Mouse (Mus musculus) MEL (cell line): ENCODE results near the gene Strip1. TPM values are rescaled to one million over a fixed set of nuclear protein-coding genes. Genes with fewer than 3 reads are reported as not detected.

Source experiments
- DNase-seq: peaks from one replicate; pipeline ENCODE4 v3.0.0; 2011; ENCODE audit warnings: low read depth, low spot score
- H3K27ac ChIP-seq: 2 replicates; pipeline ENCODE4 v1.5.1; 2012; ENCODE audit warnings: low read depth, mild to moderate bottlenecking, control low read depth, low read length, moderate library complexity; ENCODE audit not compliant: control insufficient read depth
- H3K27me3 ChIP-seq, 2 experiments: fragments of 150-350 bp in 1 of 2; sonication (generic) in 1 of 2; 2 replicates each; pipeline ENCODE4 v1.6.1; 2012; ENCODE audit warnings: low read length in 2 of 2, mild to moderate bottlenecking in 2 of 2, improper control_type of control experiment in 1 of 2, moderate library complexity in 1 of 2; ENCODE audit not compliant: insufficient read depth in 2 of 2, control insufficient read depth in 1 of 2
- H3K36me3 ChIP-seq, 2 experiments: 2 replicates each; pipeline ENCODE4 v1.6.1; 2012 to 2014; ENCODE audit warnings: low read length in 2 of 2, improper control_type of control experiment in 1 of 2, inconsistent platforms in 1 of 2, mild to moderate bottlenecking in 1 of 2; ENCODE audit not compliant: insufficient read depth in 2 of 2, control insufficient read depth in 1 of 2
- H3K4me1 ChIP-seq, 2 experiments: fragments of 150-350 bp in 1 of 2; sonication (generic) in 1 of 2; 2 replicates each; pipeline ENCODE4 v1.6.1; 2012; ENCODE audit warnings: low read length in 2 of 2, improper control_type of control experiment in 1 of 2, mild to moderate bottlenecking in 1 of 2; ENCODE audit not compliant: insufficient read depth in 2 of 2, control insufficient read depth in 1 of 2
- H3K4me3 ChIP-seq, 2 experiments: fragments of 150-350 bp in 1 of 2; sonication (generic) in 1 of 2; 2 replicates each; pipeline ENCODE4 v1.5.1; 2012; ENCODE audit warnings: low read depth in 2 of 2, low read length in 2 of 2, mild to moderate bottlenecking in 2 of 2, moderate library complexity in 2 of 2, control low read depth in 1 of 2, improper control_type of control experiment in 1 of 2; ENCODE audit not compliant: control insufficient read depth in 1 of 2, insufficient read depth in 1 of 2
- H3K79me2 ChIP-seq: 2 replicates; pipeline ENCODE4 v1.6.1; 2012; ENCODE audit warnings: mild to moderate bottlenecking, low read length, moderate library complexity; ENCODE audit not compliant: control insufficient read depth, poor library complexity, insufficient read depth
- H3K9ac ChIP-seq: 2 replicates; pipeline ENCODE4 v1.6.1; 2012; ENCODE audit warnings: low read depth, mild to moderate bottlenecking, control low read depth, low read length, moderate library complexity; ENCODE audit not compliant: control insufficient read depth, poor library complexity, severe bottlenecking
- H3K9me3 ChIP-seq: fragments of 150-350 bp; sonication (generic); replicated peaks from 2 replicates; pipeline ENCODE4 v1.6.1; 2012; ENCODE audit warnings: mild to moderate bottlenecking, low read length, improper control_type of control experiment, moderate library complexity; ENCODE audit not compliant: insufficient read depth
- BHLHE40 ChIP-seq: IDR thresholded peaks from 2 replicates; pipeline ENCODE4 v1.6.1; 2012; ENCODE audit warnings: low read depth, mild to moderate bottlenecking, inconsistent platforms, low read length, improper control_type of control experiment, borderline replicate concordance
- CHD2 ChIP-seq: IDR thresholded peaks from 2 replicates; pipeline ENCODE4 v1.6.1; 2011; ENCODE audit warnings: low read length, improper control_type of control experiment
- CTCF ChIP-seq, 3 experiments: IDR thresholded peaks in 2 of 3; conservative IDR thresholded peaks in 1 of 3; 2 replicates each; pipeline ENCODE4 v1.5.1; 2011 to 2012; ENCODE audit warnings: low read length in 3 of 3, low read depth in 2 of 3, mild to moderate bottlenecking in 2 of 3, improper control_type of control experiment in 1 of 3, inconsistent platforms in 1 of 3, mixed read lengths in 1 of 3, moderate library complexity in 1 of 3; ENCODE audit not compliant: control insufficient read depth in 1 of 3, insufficient read depth in 1 of 3, poor library complexity in 1 of 3, severe bottlenecking in 1 of 3
- E2F4 ChIP-seq: IDR thresholded peaks from 2 replicates; pipeline ENCODE4 v1.6.1; 2011; ENCODE audit warnings: low read depth, low read length, improper control_type of control experiment, borderline replicate concordance
- KAT2A ChIP-seq: conservative IDR thresholded peaks from 2 replicates; pipeline ENCODE4 v1.6.1; 2012; ENCODE audit warnings: low read depth, low read length, improper control_type of control experiment, inconsistent platforms
- MAX ChIP-seq: IDR thresholded peaks from 2 replicates; pipeline ENCODE4 v1.6.1; 2011; ENCODE audit warnings: low read length, improper control_type of control experiment
- MXI1 ChIP-seq: IDR thresholded peaks from 2 replicates; pipeline ENCODE4 v1.6.1; 2011; ENCODE audit warnings: mild to moderate bottlenecking, low read depth, low read length, improper control_type of control experiment
- NELFE ChIP-seq: IDR thresholded peaks from 2 replicates; pipeline ENCODE4 v1.6.1; 2011; ENCODE audit warnings: low read depth, low read length, improper control_type of control experiment
- NRF1 ChIP-seq: IDR thresholded peaks from 2 replicates; pipeline ENCODE4 v1.6.1; 2014; ENCODE audit warnings: low read depth, mild to moderate bottlenecking, inconsistent platforms, low read length, improper control_type of control experiment, moderate library complexity; ENCODE audit not compliant: poor library complexity, insufficient read depth, severe bottlenecking
- POLR2A ChIP-seq, 2 experiments: IDR thresholded peaks; 2 replicates each; pipeline ENCODE4 v1.6.1; 2011 to 2012; ENCODE audit warnings: low read length in 2 of 2, mild to moderate bottlenecking in 2 of 2, control low read depth in 1 of 2, improper control_type of control experiment in 1 of 2, low read depth in 1 of 2, moderate library complexity in 1 of 2; ENCODE audit not compliant: control insufficient read depth in 1 of 2, insufficient read depth in 1 of 2, poor library complexity in 1 of 2
- POLR2AphosphoS5 ChIP-seq: IDR thresholded peaks from 2 replicates; pipeline ENCODE4 v1.6.1; 2012; ENCODE audit warnings: low read depth, borderline replicate concordance, mild to moderate bottlenecking, inconsistent platforms, low read length, moderate library complexity, mixed read lengths
- RAD21 ChIP-seq: IDR thresholded peaks from 2 replicates; pipeline ENCODE4 v1.6.1; 2011; ENCODE audit warnings: mild to moderate bottlenecking, low read depth, low read length, improper control_type of control experiment
- RCOR1 ChIP-seq: IDR thresholded peaks from 2 replicates; pipeline ENCODE4 v1.6.1; 2012; ENCODE audit warnings: low read depth, mild to moderate bottlenecking, inconsistent platforms, low read length, improper control_type of control experiment
- SMC3 ChIP-seq: IDR thresholded peaks from 2 replicates; pipeline ENCODE4 v1.6.1; 2011; ENCODE audit warnings: low read depth, low read length, improper control_type of control experiment
- TAL1 ChIP-seq: IDR thresholded peaks from 2 replicates; pipeline ENCODE4 v1.6.1; 2012; ENCODE audit warnings: mild to moderate bottlenecking, inconsistent platforms, low read length, moderate library complexity, mixed read lengths
- TCF12 ChIP-seq: IDR thresholded peaks from 2 replicates; pipeline ENCODE4 v1.6.1; 2014; ENCODE audit warnings: low read depth, mild to moderate bottlenecking, inconsistent platforms, low read length, improper control_type of control experiment, moderate library complexity
- USF2 ChIP-seq, 2 experiments: IDR thresholded peaks; 2 replicates each; pipeline ENCODE4 v1.6.1; 2011 to 2012; ENCODE audit warnings: improper control_type of control experiment in 2 of 2, low read length in 2 of 2, borderline replicate concordance in 1 of 2, inconsistent platforms in 1 of 2, low read depth in 1 of 2, mild to moderate bottlenecking in 1 of 2; ENCODE audit not compliant: insufficient read depth in 1 of 2
- ZC3H11A ChIP-seq: IDR thresholded peaks from 2 replicates; pipeline ENCODE4 v1.6.1; 2012; ENCODE audit warnings: low read depth, mild to moderate bottlenecking, inconsistent platforms, low read length, improper control_type of control experiment
- polyA plus RNA-seq, 2 experiments: library from polyadenylated mRNA; stranded (reverse) in 1 of 2; unstranded in 1 of 2; fragments of >175 nt in 1 of 2; fragments of >200 nt in 1 of 2; gene quantifications; 2 replicates each; pipeline versions ENCODE4 v1.2.1 to v1.2.4; 2012; ENCODE audit warnings: low replicate concordance in 2 of 2, low read depth in 1 of 2; ENCODE audit not compliant: insufficient read length in 2 of 2, insufficient read depth in 1 of 2, missing spikeins in 1 of 2
- total RNA-seq: library from RNA; depleted of rRNA; stranded (reverse); fragments of 300-350 nt; gene quantifications from 2 replicates; pipeline ENCODE4 v1.2.3, GENCODE M21; 2012

Gene Strip1
- total and polyA plus RNA-seq, 3 experiments: 19.8 to 32.9 TPM; not detected in 1

GRCm38 (mm10) chr3:107581103-107582010 is 50.1 kb downstream of the Strip1 start:
- no peaks in the 10 kb centered on the region for H3K36me3 ChIP-seq
- H3K9me3 ChIP-seq: no peaks in the 10 kb centered on the region
- H3K79me2 ChIP-seq: no peaks in the 10 kb centered on the region
- no peak overlapping the region for H3K4me3 ChIP-seq
- no peak for DNase-seq
- peaks cover 7 to 20% of the 10 kb centered on the region in 2 experiments for H3K27me3 ChIP-seq
- no peaks in the 10 kb centered on the region for H3K4me1 ChIP-seq
- no peak overlapping the region for H3K9ac ChIP-seq
- H3K27ac ChIP-seq: no peak overlapping the region
- TF ChIP-seq KAT2A (no peak), NELFE (no peak), TAL1 (no peak), MXI1 (no peak), RAD21 (no peak), POLR2AphosphoS5 (no peak)

GRCm38 (mm10) chr3:107579466-107579865 is 52.0 kb downstream of the Strip1 start:
- H3K27me3 ChIP-seq: peaks cover 0 to 14% of the 10 kb centered on the region in 2 experiments; a peak in 3 of 4 replicates
- H3K4me1 ChIP-seq: no peaks in the 10 kb centered on the region
- DNase-seq: peak; percentile 59
- H3K79me2 ChIP-seq: no peaks in the 10 kb centered on the region
- no peak overlapping the region for H3K4me3 ChIP-seq
- no peaks in the 10 kb centered on the region for H3K36me3 ChIP-seq
- no peaks in the 10 kb centered on the region for H3K9me3 ChIP-seq
- no peak overlapping the region for H3K27ac ChIP-seq
- no peak for TF ChIP-seq TAL1
- peak; percentile 74 for TF ChIP-seq SMC3
- TF ChIP-seq CTCF (IDR thresholded peaks at IDR 0.05 in 2 of 3, conservative IDR thresholded peaks at IDR 0.05 in 1 of 3; ENCODE audit: control insufficient read depth in 1 of 3, insufficient read depth in 1 of 3, low read depth in 2 of 3, low read length in 3 of 3, poor library complexity in 1 of 3, severe bottlenecking in 1 of 3): peak; percentile 69 to 79 (median 71)
- TF ChIP-seq BHLHE40: no peak
- peak; percentile 29 for TF ChIP-seq RAD21
- no peak overlapping the region for H3K9ac ChIP-seq

GRCm38 (mm10) chr3:107577810-107578390 is 53.6 kb downstream of the Strip1 start:
- no peak for TF ChIP-seq USF2 (IDR thresholded peaks at IDR 0.05; ENCODE audit: borderline replicate concordance in 1 of 2, insufficient read depth in 1 of 2, low read depth in 1 of 2, low read length in 2 of 2)
- TF ChIP-seq SMC3: no peak
- no peak for TF ChIP-seq POLR2A (IDR thresholded peaks at IDR 0.05; ENCODE audit: control insufficient read depth in 1 of 2, insufficient read depth in 1 of 2, low read depth in 1 of 2, low read length in 2 of 2, poor library complexity in 1 of 2)
- no peak for TF ChIP-seq TCF12
- no peak for TF ChIP-seq E2F4
- no peak for TF ChIP-seq CTCF (IDR thresholded peaks at IDR 0.05 in 2 of 3, conservative IDR thresholded peaks at IDR 0.05 in 1 of 3; ENCODE audit: control insufficient read depth in 1 of 3, insufficient read depth in 1 of 3, low read depth in 2 of 3, low read length in 3 of 3, poor library complexity in 1 of 3, severe bottlenecking in 1 of 3)
- TF ChIP-seq BHLHE40: no peak
- TF ChIP-seq NRF1: no peak
- no peak for TF ChIP-seq MAX
- no peak for TF ChIP-seq RCOR1
- no peak for TF ChIP-seq ZC3H11A
- TF ChIP-seq POLR2AphosphoS5: no peak
- TF ChIP-seq CHD2: no peak
- TF ChIP-seq, all 39 proteins: peak for 0
- no peaks in the 10 kb centered on the region for H3K4me1 ChIP-seq
- H3K79me2 ChIP-seq: no peaks in the 10 kb centered on the region
- no peaks in the 10 kb centered on the region for H3K36me3 ChIP-seq
- no peaks in the 10 kb centered on the region for H3K9me3 ChIP-seq
- no peak overlapping the region for H3K9ac ChIP-seq
- peak; percentile 6 for DNase-seq
- no peak overlapping the region for H3K4me3 ChIP-seq
- no peak overlapping the region for H3K27ac ChIP-seq
- H3K27me3 ChIP-seq: peaks cover 0 to 11% of the 10 kb centered on the region in 2 experiments; a peak in 2 of 4 replicates
